ENCODE assay signal across 10 mouse cellular contexts in the genomic region with DNA sequence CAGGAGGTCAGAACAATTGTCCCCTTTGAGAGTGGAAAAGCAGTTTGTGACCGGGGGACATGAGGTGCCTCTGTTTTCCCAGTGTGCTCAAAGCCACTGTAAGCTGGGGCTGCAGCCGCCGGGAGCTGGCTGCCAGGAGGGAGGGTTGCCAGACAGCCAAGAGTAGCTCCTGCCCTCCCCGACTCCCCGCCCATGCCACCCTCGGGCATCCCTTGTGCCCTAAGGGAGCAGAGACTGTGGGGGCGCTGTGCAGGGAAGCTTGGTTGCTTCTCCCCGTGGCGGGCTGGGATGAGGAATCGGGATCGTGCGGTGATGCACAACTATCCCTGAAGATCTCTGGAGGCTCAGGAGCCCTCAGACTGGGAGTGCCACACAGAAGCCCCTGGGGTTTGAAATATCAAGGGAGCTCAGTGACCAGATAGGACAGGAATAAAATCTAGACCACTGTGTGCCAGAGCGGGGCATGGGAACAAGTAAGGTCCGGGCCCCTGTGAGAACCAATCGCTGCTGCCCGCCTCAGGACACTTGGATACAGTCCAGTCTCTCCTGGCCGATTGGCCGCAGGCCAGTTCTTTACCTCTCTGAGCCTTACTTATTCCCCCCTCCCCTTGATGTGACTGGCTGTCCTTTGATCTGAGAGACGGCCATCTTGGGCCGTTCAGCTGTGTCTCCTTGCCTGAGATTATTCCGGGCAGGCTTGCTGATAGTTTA. TPM values are rescaled to one million over a fixed set of nuclear protein-coding genes. Genes with fewer than 3 reads are reported as not detected.
DNase-seq lines count a peak whose midpoint lies in the region; ATAC-seq and TF ChIP-seq lines count a peak whose summit lies in the region.
"Had no signal": no experiment of that assay in that cellular context is flagged by ENCODE, and none has a peak within 500 bp of the region (broad histone marks: within the 10 kb centered on the region; RNA-seq: fewer than 3 reads in every experiment).

No protein-coding gene starts in this region.

- TF ChIP-seq POLR2A in brain, embryonic 14.5 days (IDR thresholded peaks at IDR 0.05; ENCODE audit: borderline replicate concordance, extremely low read depth, insufficient read depth, insufficient read length, poor library complexity, severe bottlenecking): no peak

- no peaks in the 10 kb centered on the region for H3K9me3 ChIP-seq in heart, embryonic 16.5 days (replicated peaks; ENCODE audit: control insufficient read depth, low read length)
- no peaks in the 10 kb centered on the region for H3K9me3 ChIP-seq in liver, postnatal 0 days (ENCODE audit: low read length)

- intact Hi-C loops in heart, postnatal 25 days (cut with DNase I): no loop called here

- TF ChIP-seq CTCF in C2C12 (IDR thresholded peaks at IDR 0.05; ENCODE audit: control insufficient read depth, insufficient read depth, insufficient read length): peak; percentile 32
- 0 out of 2 replicates have a peak, but pooled peaks have one; percentile 7 for TF ChIP-seq CTCF in brain, embryonic 14.5 days (IDR thresholded peaks at IDR 0.05; ENCODE audit: borderline replicate concordance, extremely low read depth, insufficient read depth, insufficient read length)
- TF ChIP-seq CTCF in liver, postnatal 0 days (IDR thresholded peaks at IDR 0.05; ENCODE audit: low read depth): no peak

- WGBS in heart, embryonic 16.5 days: 23% methylated on average over 21 of the region's 21 CpGs
- 47% methylated on average over 21 of the region's 21 CpGs for WGBS in liver, postnatal 0 days (ENCODE audit: insufficient replicate concordance)

- no peaks in the 10 kb centered on the region for H3K36me3 ChIP-seq in C2C12 (ENCODE audit: control insufficient read depth, insufficient read depth)
- H3K36me3 ChIP-seq in heart, embryonic 16.5 days (ENCODE audit: control insufficient read depth, insufficient read depth): no peaks in the 10 kb centered on the region
- no peaks in the 10 kb centered on the region for H3K36me3 ChIP-seq in liver, postnatal 0 days (replicated peaks; ENCODE audit: insufficient read depth, low read length)

- no peaks in the 10 kb centered on the region for H3K79me3 ChIP-seq in C2C12 (ENCODE audit: low read depth)

- no peaks in the 10 kb centered on the region for H3K79me2 ChIP-seq in C2C12 (ENCODE audit: control insufficient read depth, insufficient read depth)

- peak overlapping the region; percentile 55 for H3K4me2 ChIP-seq in heart, embryonic 16.5 days (ENCODE audit: low read depth, low read length)
- no peak overlapping the region for H3K4me2 ChIP-seq in liver, postnatal 0 days (ENCODE audit: low read depth, low read length)

- H3K27ac ChIP-seq in heart, embryonic 16.5 days (ENCODE audit: low read length): peak overlapping the region; percentile 74
- H3K27ac ChIP-seq in liver, postnatal 0 days (ENCODE audit: low read depth): no peak overlapping the region

- H3K27me3 ChIP-seq in C2C12 (ENCODE audit: control insufficient read depth, insufficient read depth, insufficient read length): peaks cover 34% of the 10 kb centered on the region
- H3K27me3 ChIP-seq in heart, embryonic 16.5 days (ENCODE audit: control insufficient read depth, insufficient read depth, low read length): no peaks in the 10 kb centered on the region
- no peaks in the 10 kb centered on the region for H3K27me3 ChIP-seq in liver, postnatal 0 days (ENCODE audit: insufficient read depth, low read length)

- ATAC-seq in heart, embryonic 16.5 days (replicated peaks; ENCODE audit: extremely low read depth, insufficient read depth, low FRiP score): peak; percentile 85
- no peak for ATAC-seq in liver, postnatal 0 days

- peaks cover 15% of the 10 kb centered on the region for H3K4me1 ChIP-seq in heart, embryonic 16.5 days (ENCODE audit: control insufficient read depth, insufficient read depth, low read length)
- H3K4me1 ChIP-seq in liver, postnatal 0 days (ENCODE audit: insufficient read depth): no peaks in the 10 kb centered on the region

- peak overlapping the region; percentile 53 for H3K9ac ChIP-seq in heart, embryonic 16.5 days (ENCODE audit: low read length)
- H3K9ac ChIP-seq in liver, postnatal 0 days (replicated peaks): no peak overlapping the region

- H3ac ChIP-seq in C2C12 (ENCODE audit: control insufficient read depth, insufficient read length, low read depth): no peak overlapping the region

- H3K4me3 ChIP-seq in C2C12 (ENCODE audit: insufficient read depth, poor library complexity, severe bottlenecking): no peak overlapping the region
- H3K4me3 ChIP-seq in heart, embryonic 16.5 days (ENCODE audit: low read length): peak overlapping the region; percentile 22
- no peak overlapping the region for H3K4me3 ChIP-seq in liver, postnatal 0 days (ENCODE audit: low read depth, low read length)
- H3K4me3 ChIP-seq: erythroblast, embryonic 14.5 days had no signal

- TF ChIP-seq EP300 in liver, postnatal 0 days (IDR thresholded peaks at IDR 0.05; ENCODE audit: low read depth): no peak

- peak; percentile 62 to 68 for DNase-seq in heart, adult 18-20 months
- DNase-seq in heart, postnatal 25 days (ENCODE audit: low spot score): no peak
- peak; percentile 67 for DNase-seq in brain, embryonic 14.5 days (ENCODE audit: low read depth)
- DNase-seq in right cerebral cortex, postnatal 10 days (ENCODE audit: low spot score in 2 of 2): peak; percentile 49 to 60
- DNase-seq in liver, postnatal 0 days: no peak
- DNase-seq in lung, postnatal 14 days: no peak

TF ChIP-seq in C2C12, 6 proteins besides CTCF, POLR2A, EP300 and RAD21:
- TF ChIP-seq MAX (IDR thresholded peaks at IDR 0.05) (no peak), FOSL1 (IDR thresholded peaks at IDR 0.05; ENCODE audit: insufficient read depth, low read length, poor library complexity, severe bottlenecking) (no peak), USF1 (IDR thresholded peaks at IDR 0.05; ENCODE audit: low read depth) (no peak), MYOD1 (IDR thresholded peaks at IDR 0.05; ENCODE audit: control insufficient read depth, insufficient read length, low read depth) (no peak), CEBPB (IDR thresholded peaks at IDR 0.05; ENCODE audit: low read depth) (no peak), MYOG (IDR thresholded peaks at IDR 0.05; ENCODE audit: control insufficient read depth, extremely low read depth, insufficient read length) (no peak)
TF ChIP-seq in C2C12: peak in this region for 0.

RNA-seq across cellular contexts. Expression of gene Apol6, which starts 45.5 kb away (rescaled TPM):
- 1 to 10 TPM; 1.3 to 3.1 TPM for total RNA-seq in heart, adult 18-20 months (2021)
- total RNA-seq in heart, postnatal 25 days (2021): under 1 TPM; 0.67 to 0.86 TPM
- 0.06 TPM for polyA plus RNA-seq in C2C12 (2012; fragmentation: generic; extraction: Trizol)
- 0.04 and 0.05 TPM in 2 replicates for polyA plus RNA-seq in brain, embryonic 14.5 days (2012; rRNA removed)
- polyA plus RNA-seq in heart, embryonic 16.5 days (2015; fragmentation: Nextera tagmentation; extraction: Ambion mirVana): 0.11 and 0.30 TPM in 2 replicates
- not detected in 2 replicates for polyA plus RNA-seq in liver, postnatal 0 days (2015; fragmentation: Nextera tagmentation; extraction: Ambion mirVana)
- total RNA-seq: MEL had no signal

RNA-seq across cellular contexts. Expression of gene 1110038F14Rik, which starts 50.7 kb away (rescaled TPM):
- total RNA-seq in heart, adult 18-20 months (2021): 10 to 100 TPM; 18.8 to 19.5 TPM
- 10 to 100 TPM; 14.7 to 19.4 TPM for total RNA-seq in heart, postnatal 25 days (2021)
- 49.3 TPM for polyA plus RNA-seq in C2C12 (2012; fragmentation: generic; extraction: Trizol)
- polyA plus RNA-seq in brain, embryonic 14.5 days (2012; rRNA removed): 30.4 and 39.0 TPM in 2 replicates
- 40.1 and 41.2 TPM in 2 replicates for polyA plus RNA-seq in heart, embryonic 16.5 days (2015; fragmentation: Nextera tagmentation; extraction: Ambion mirVana)
- 17.2 and 18.2 TPM in 2 replicates for polyA plus RNA-seq in liver, postnatal 0 days (2015; fragmentation: Nextera tagmentation; extraction: Ambion mirVana)

RNA-seq across cellular contexts. Expression of gene Mb, which starts 51.4 kb away (rescaled TPM):
- total RNA-seq in heart, adult 18-20 months (2021): over 10,000 TPM; 19,183 to 21,770 TPM
- over 10,000 TPM; 17,245 to 18,320 TPM for total RNA-seq in heart, postnatal 25 days (2021)
- polyA plus RNA-seq in C2C12 (2012; fragmentation: generic; extraction: Trizol): 3.1 TPM
- polyA plus RNA-seq in brain, embryonic 14.5 days (2012; rRNA removed): 0.26 and 0.33 TPM in 2 replicates
- polyA plus RNA-seq in heart, embryonic 16.5 days (2015; fragmentation: Nextera tagmentation; extraction: Ambion mirVana): 977 and 1,096 TPM in 2 replicates
- 0.15 and 6.6 TPM in 2 replicates for polyA plus RNA-seq in liver, postnatal 0 days (2015; fragmentation: Nextera tagmentation; extraction: Ambion mirVana)
- total RNA-seq: MEL had no signal
- polyA plus RNA-seq: erythroblast, embryonic 14.5 days had no signal

Comparison
In these comparisons a context has a peak if more than half of its experiments do, and no peak if none do; other contexts are left out.
1. DNase-seq: peak in heart, adult 18-20 months (2 of 2), brain, embryonic 14.5 days (single experiment) and right cerebral cortex, postnatal 10 days (2 of 2); none in heart, postnatal 25 days (single experiment), liver, postnatal 0 days (single experiment) and lung, postnatal 14 days (single experiment).
2. RNA of gene Mb, which starts 51.4 kb away (polyA plus RNA-seq): 977 to 1,096 TPM in heart, embryonic 16.5 days; 3.1 TPM in C2C12 (single experiment), 0.26 to 0.33 TPM in brain, embryonic 14.5 days and 0.15 to 6.6 TPM in liver, postnatal 0 days; every median in the first group is over 100 times any median in the second.